Mouse (Mus musculus) stomach, postnatal 0 days (tissue): ENCODE data around the gene Zmiz1. TPM values are rescaled to one million over a fixed set of nuclear protein-coding genes. Genes with fewer than 3 reads are reported as not detected.

Source experiments
- ATAC-seq: fragments of 200-750 bp; cut with Nextera tagmentation; 2 replicates; pipeline ENCODE4 v1.8.0; 2017; ENCODE audit not compliant: low FRiP score, low TSS enrichment
- DNase-seq: peaks from one replicate; pipeline ENCODE4 v3.0.0-alpha.2; 2016; ENCODE audit warnings: low spot score
- H3K27ac ChIP-seq: fragments of 300-500 bp; sonication (generic); replicated peaks from 2 replicates; pipeline ENCODE4 v1.5.1; 2014; ENCODE audit warnings: mild to moderate bottlenecking, control low read depth
- H3K27me3 ChIP-seq: fragments of 300-500 bp; sonication (generic); 2 replicates; pipeline ENCODE4 v1.6.1; 2014; ENCODE audit warnings: low read length; ENCODE audit not compliant: control insufficient read depth, insufficient read depth
- H3K36me3 ChIP-seq: fragments of 300-500 bp; sonication (generic); 2 replicates; pipeline ENCODE4 v1.6.1; 2014; ENCODE audit warnings: low read length, mixed read lengths; ENCODE audit not compliant: control insufficient read depth, insufficient read depth
- H3K4me1 ChIP-seq: fragments of 300-500 bp; sonication (generic); replicated peaks from 2 replicates; pipeline ENCODE4 v1.6.1; 2014; ENCODE audit warnings: antibody characterized with exemption; ENCODE audit not compliant: control insufficient read depth, insufficient read depth
- H3K4me2 ChIP-seq: fragments of 300-500 bp; sonication (generic); replicated peaks from 2 replicates; pipeline ENCODE4 v1.6.1; 2014; ENCODE audit warnings: low read depth, mild to moderate bottlenecking, control low read depth, moderate library complexity
- H3K4me3 ChIP-seq: fragments of 300-500 bp; sonication (generic); 2 replicates; pipeline ENCODE4 v1.5.1; 2014; ENCODE audit warnings: low read depth, low read length, control low read depth
- H3K9ac ChIP-seq: fragments of 300-500 bp; sonication (generic); 2 replicates; pipeline ENCODE4 v1.6.1; 2014; ENCODE audit warnings: mild to moderate bottlenecking, low read length, control low read depth, mixed read lengths
- H3K9me3 ChIP-seq: fragments of 300-500 bp; sonication (generic); 2 replicates; pipeline ENCODE4 v1.6.1; 2016; ENCODE audit warnings: low read length; ENCODE audit not compliant: control insufficient read depth
- CTCF ChIP-seq: IDR thresholded peaks from 2 replicates; pipeline ENCODE4 v1.5.1; 2016; ENCODE audit warnings: antibody characterized with exemption, low read depth, mild to moderate bottlenecking, moderate library complexity
- EP300 ChIP-seq: optimal IDR thresholded peaks from 2 replicates; pipeline ENCODE3; 2016; ENCODE audit warnings: antibody characterized with exemption
- WGBS: fragments of 180-500 bp; shearing (Covaris S2); extraction: QIAGEN DNeasy Blood & Tissue Kit; methylation state at CpG from one replicate; pipeline ENCODE4 v1.1.7; 2014; 5-methylcytosine and 5-hydroxymethylcytosine counted together
- polyA plus RNA-seq: library from polyadenylated mRNA; unstranded; fragments of >200 nt; fragmentation: Nextera tagmentation; extraction: Ambion mirVana; gene quantifications from 2 replicates; pipeline ENCODE4 v1.2.1, GENCODE M21; 2015

The Zmiz1 gene
- polyA plus RNA-seq, 1 experiment from 2014 or later, result 13.0 TPM

DNA sequence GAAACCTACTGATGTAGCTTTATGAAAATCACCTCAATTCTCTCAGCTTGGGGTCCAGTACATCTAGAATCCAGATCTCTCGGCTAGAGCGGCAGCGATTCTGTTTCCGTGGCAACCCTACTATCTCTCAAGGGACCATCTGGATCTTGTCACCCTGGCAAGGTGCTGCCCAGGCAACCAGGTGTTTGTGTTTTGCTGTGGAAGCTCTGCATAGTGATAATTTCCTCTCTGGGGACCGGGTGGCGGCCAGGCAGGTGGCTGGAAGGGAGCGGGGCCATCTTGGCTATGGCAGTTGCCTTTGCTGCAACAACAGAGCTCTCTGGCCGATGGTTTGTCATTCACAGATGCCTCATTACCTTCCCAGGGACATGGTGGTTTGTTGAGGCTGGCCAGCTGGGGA is 134.9 kb downstream of the Zmiz1 start:
- H3K36me3 ChIP-seq, result peaks cover 5% of the 10 kb centered on the region; the same call in 1 of the 2 replicates
- H3K27me3 ChIP-seq, result no peaks in the 10 kb centered on the region
- H3K4me1 ChIP-seq, result peaks cover 10% of the 10 kb centered on the region
- WGBS, result 71% methylated on average over 8 of the region's 8 CpGs
- no peak for ATAC-seq
- H3K27ac ChIP-seq, result no peak overlapping the region
- no peak for DNase-seq
- no peaks in the 10 kb centered on the region for H3K9me3 ChIP-seq
- no peak overlapping the region for H3K9ac ChIP-seq
- H3K4me2 ChIP-seq, result no peak overlapping the region
- no peak overlapping the region for H3K4me3 ChIP-seq
- TF ChIP-seq EP300, result no peak
- TF ChIP-seq CTCF, result no peak

DNA sequence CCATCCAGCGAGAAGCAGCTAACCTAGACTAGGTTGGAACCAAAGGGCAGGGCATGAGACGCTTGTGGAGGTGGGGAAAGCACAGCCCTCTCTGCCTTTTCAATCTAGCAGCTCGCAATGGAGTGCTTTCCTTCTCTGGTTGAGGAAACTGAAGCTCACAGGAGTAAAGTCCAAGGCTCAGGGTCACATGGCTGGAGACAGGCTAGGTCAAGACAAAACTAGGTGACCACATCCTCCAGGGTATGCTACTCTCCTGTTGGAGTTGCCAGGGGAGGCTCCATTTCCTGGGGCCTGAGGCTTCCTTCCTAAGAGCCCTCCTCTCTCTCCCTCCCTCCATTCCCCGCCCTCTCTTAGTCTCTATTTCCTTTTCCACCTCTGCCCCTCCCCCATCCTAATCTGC is 135.6 kb downstream of the Zmiz1 start:
- H3K27ac ChIP-seq, result peak overlapping the region; percentile 58

DNA sequence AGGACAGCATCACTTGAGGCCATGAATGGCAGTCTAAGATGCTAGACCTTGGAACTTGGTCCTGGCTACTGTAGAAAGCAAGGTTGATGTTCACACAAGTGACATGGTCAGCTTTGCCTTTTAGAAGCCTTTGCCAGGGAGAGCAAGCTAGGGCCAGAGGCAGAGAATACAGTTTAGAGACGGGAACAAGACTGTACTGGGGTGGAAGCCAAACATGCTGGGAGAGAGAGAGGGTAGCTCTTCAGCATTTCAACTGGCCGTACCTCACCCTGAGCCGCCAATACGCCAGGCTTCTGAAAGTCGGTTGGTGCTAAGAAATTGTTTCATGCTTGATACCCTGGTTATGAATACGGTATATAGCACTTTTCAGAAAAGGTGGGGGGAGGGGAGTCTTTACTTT is 140.0 kb downstream of the Zmiz1 start:
- Histone ChIP-seq H3K9me3 (no peaks in the 10 kb centered on the region), H3K4me1 (peaks cover 5% of the 10 kb centered on the region; the same call in 1 of the 2 replicates), H3K4me2 (no peak overlapping the region), H3K9ac (no peak overlapping the region), H3K27me3 (no peaks in the 10 kb centered on the region), H3K4me3 (no peak overlapping the region), H3K36me3 (peaks cover 3% of the 10 kb centered on the region; the same call in 1 of the 2 replicates), H3K27ac (no peak overlapping the region)
- no peak for DNase-seq
- no peak for ATAC-seq
- 77% methylated on average over 6 of the region's 6 CpGs for WGBS
- TF ChIP-seq EP300, result no peak
- TF ChIP-seq CTCF, result no peak

More for the DNA sequence above, 135.6 kb downstream of the Zmiz1 start:
- ATAC-seq, result no peak
- Histone ChIP-seq H3K4me3 (no peak overlapping the region), H3K9ac (no peak overlapping the region), H3K9me3 (no peaks in the 10 kb centered on the region), H3K4me2 (no peak overlapping the region), H3K27me3 (no peaks in the 10 kb centered on the region), H3K36me3 (peaks cover 5% of the 10 kb centered on the region; the same call in 1 of the 2 replicates), H3K4me1 (peaks cover 5% of the 10 kb centered on the region)
- no peak for TF ChIP-seq EP300
- no peak for TF ChIP-seq CTCF
- WGBS, result 67% methylated on average over 4 of the region's 4 CpGs
- no peak for DNase-seq

DNA sequence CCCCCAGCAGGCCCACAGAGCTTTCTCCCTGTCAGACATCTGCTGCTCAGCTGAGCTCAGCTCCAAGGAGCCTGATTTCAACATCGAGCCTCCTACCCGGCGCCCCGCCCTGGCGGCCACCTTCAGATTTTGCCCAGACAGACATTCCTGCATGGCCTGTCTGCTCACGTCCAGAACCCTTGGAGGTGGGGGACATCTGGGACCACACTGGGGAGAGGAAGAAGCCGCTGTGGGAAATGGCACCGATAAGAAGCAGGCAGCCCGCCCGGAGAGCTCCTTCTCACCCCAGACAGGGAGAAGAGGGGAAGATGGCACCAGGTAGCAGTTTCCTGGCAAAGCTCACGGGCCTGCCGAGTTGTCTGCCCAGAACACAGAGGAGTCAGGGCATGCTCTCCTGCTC is 140.9 kb downstream of the Zmiz1 start:
- no peak for DNase-seq
- TF ChIP-seq CTCF (0 out of 2 replicates have a peak, but pooled peaks have one; percentile 12), EP300 (peak; percentile 14)
- H3K27ac ChIP-seq, result peak overlapping the region; percentile 81
- H3K36me3 ChIP-seq, result peaks cover 3% of the 10 kb centered on the region; the same call in 1 of the 2 replicates
- no peaks in the 10 kb centered on the region for H3K27me3 ChIP-seq
- no peak overlapping the region for H3K9ac ChIP-seq
- peaks cover 5% of the 10 kb centered on the region; the same call in 1 of the 2 replicates for H3K4me1 ChIP-seq
- no peak overlapping the region for H3K4me2 ChIP-seq
- ATAC-seq, result no peak
- no peak overlapping the region for H3K4me3 ChIP-seq
- no peaks in the 10 kb centered on the region for H3K9me3 ChIP-seq
- WGBS, result 56% methylated on average over 12 of the region's 12 CpGs

DNA sequence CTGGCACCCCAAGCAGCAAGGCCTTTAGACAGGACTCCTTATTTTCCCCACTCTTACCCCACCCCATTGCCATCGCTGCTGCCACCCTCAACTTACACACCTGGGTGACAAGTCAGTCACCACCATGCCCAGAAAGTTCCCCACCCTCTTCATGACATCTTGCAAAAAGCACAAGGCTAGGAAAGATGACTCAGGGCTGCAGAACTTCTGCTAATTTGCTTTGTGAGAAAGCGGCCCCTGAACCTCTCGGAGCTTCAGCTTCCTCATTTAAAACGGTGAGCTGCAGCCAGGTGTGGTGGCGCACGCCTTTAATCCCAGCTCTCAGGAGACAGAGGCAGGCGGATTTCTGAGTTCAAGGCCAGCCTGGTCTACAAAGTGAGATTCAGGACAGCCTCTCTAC is 141.4 kb downstream of the Zmiz1 start:
- peak overlapping the region; percentile 81 for H3K27ac ChIP-seq
- no peak overlapping the region for H3K4me2 ChIP-seq
- peaks cover 5% of the 10 kb centered on the region; the same call in 1 of the 2 replicates for H3K4me1 ChIP-seq
- H3K4me3 ChIP-seq, result no peak overlapping the region
- no peak for DNase-seq
- no peaks in the 10 kb centered on the region for H3K9me3 ChIP-seq
- 65% methylated on average over 7 of the region's 7 CpGs for WGBS
- no peak overlapping the region for H3K9ac ChIP-seq
- no peaks in the 10 kb centered on the region for H3K27me3 ChIP-seq
- TF ChIP-seq EP300 (no peak), CTCF (no peak)
- ATAC-seq, result no peak; the same call in 1 of the 2 replicates
- H3K36me3 ChIP-seq, result peaks cover 3% of the 10 kb centered on the region; the same call in 1 of the 2 replicates

DNA sequence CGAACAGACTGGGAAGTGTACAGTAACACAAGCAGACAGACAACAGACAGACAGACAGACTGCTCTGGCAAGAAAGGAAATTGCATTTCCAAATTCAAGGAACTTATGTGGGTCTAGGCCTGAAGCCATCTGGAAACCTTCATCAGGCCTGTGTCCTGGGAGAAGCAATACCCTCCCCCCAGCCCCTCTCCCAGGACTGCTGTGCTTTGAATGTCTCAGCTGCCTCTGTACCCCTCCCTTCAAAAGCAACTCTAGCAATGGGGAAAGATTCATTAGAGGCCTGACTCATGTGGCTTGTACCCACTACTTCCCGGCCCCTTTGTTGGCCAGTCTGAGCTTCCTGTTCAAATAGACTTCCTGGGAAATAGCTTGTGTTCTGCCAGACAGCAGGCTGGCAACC is 142.0 kb downstream of the Zmiz1 start:
- DNase-seq (no peak), ATAC-seq (no peak)
- peak overlapping the region; percentile 40; the same call in 1 of the 2 replicates for H3K27ac ChIP-seq
- no peaks in the 10 kb centered on the region for H3K27me3 ChIP-seq
- TF ChIP-seq EP300, result no peak
- no peak for TF ChIP-seq CTCF
- H3K4me3 ChIP-seq, result no peak overlapping the region
- no peak overlapping the region for H3K9ac ChIP-seq
- H3K9me3 ChIP-seq, result no peaks in the 10 kb centered on the region
- no peak overlapping the region for H3K4me2 ChIP-seq
- peaks cover 3% of the 10 kb centered on the region; the same call in 1 of the 2 replicates for H3K36me3 ChIP-seq
- WGBS, result 34% methylated on average over 2 of the region's 2 CpGs
- H3K4me1 ChIP-seq, result peaks cover 5% of the 10 kb centered on the region; the same call in 1 of the 2 replicates
